ENCODE assay signal across 9 mouse cellular contexts in the genomic region with DNA sequence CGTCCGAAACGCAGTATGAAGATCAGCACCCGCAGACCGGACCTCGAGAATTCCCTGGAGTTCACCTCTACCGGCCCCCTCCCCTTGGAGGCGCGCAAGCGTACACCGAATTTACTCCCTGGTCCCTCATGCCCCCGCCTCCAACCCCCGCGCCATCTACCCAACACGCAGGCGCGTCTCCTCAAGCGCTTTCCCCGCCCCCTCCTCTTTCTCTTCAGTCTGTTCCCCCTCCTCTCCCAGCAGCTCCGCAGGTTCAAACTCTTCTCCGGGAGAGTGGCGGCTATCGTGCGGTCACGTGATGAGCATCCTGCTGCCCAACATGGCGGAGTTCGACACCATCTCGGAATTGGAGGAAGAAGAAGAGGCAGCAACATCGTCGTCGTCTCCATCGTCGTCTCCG. TPM values are rescaled to one million over a fixed set of nuclear protein-coding genes. Genes with fewer than 3 reads are reported as not detected.
A peak's percentile ranks its signal among the peaks of the same experiment; 100 is the strongest.
DNase-seq lines count a peak whose midpoint lies in the region; ATAC-seq and TF ChIP-seq lines count a peak whose summit lies in the region.
"Had no signal": no experiment of that assay in that cellular context is flagged by ENCODE, and none has a peak within 500 bp of the region (broad histone marks: within the 10 kb centered on the region; RNA-seq: fewer than 3 reads in every experiment).

Chic1 (plus strand) TSS at position 190 of the 400 bp plus-strand sequence.

- no peaks in the 10 kb centered on the region for H3K4me1 ChIP-seq in embryonic fibroblast, embryonic 13.5 days (ENCODE audit: control insufficient read depth, insufficient read depth, low read length)
- no peaks in the 10 kb centered on the region for H3K4me1 ChIP-seq in heart, embryonic 14.5 days (ENCODE audit: control insufficient read depth in 2 of 2, insufficient read depth in 2 of 2, low read length in 2 of 2)
- H3K4me1 ChIP-seq in liver, embryonic 11.5 days (replicated peaks; ENCODE audit: control insufficient read depth, insufficient read depth, low read length): no peaks in the 10 kb centered on the region
- no peaks in the 10 kb centered on the region for H3K4me1 ChIP-seq in neural tube, embryonic 12.5 days

- no peaks in the 10 kb centered on the region for H3K9me3 ChIP-seq in heart, embryonic 14.5 days (ENCODE audit: control insufficient read depth, low read length)
- H3K9me3 ChIP-seq in liver, embryonic 11.5 days (ENCODE audit: control insufficient read depth, low read length): no peaks in the 10 kb centered on the region
- no peaks in the 10 kb centered on the region for H3K9me3 ChIP-seq in neural tube, embryonic 12.5 days

- H3K27ac ChIP-seq in embryonic fibroblast, embryonic 13.5 days (ENCODE audit: insufficient read depth, low read length): no peak within 1 kb of the TSS
- no peak within 1 kb of the TSS for H3K27ac ChIP-seq in heart, embryonic 14.5 days (replicated peaks in 1 of 2; ENCODE audit: control insufficient read depth in 1 of 2, insufficient read depth in 1 of 2, low read depth in 2 of 2, low read length in 2 of 2)
- no peak within 1 kb of the TSS for H3K27ac ChIP-seq in liver, embryonic 11.5 days (ENCODE audit: low read depth, low read length)
- no peak within 1 kb of the TSS for H3K27ac ChIP-seq in neural tube, embryonic 12.5 days

- no peaks in the 10 kb centered on the region for H3K36me3 ChIP-seq in heart, embryonic 14.5 days (ENCODE audit: control insufficient read depth, insufficient read depth, low read length)
- H3K36me3 ChIP-seq in liver, embryonic 11.5 days (ENCODE audit: control insufficient read depth, insufficient read depth, low read length): no peaks in the 10 kb centered on the region
- no peaks in the 10 kb centered on the region for H3K36me3 ChIP-seq in neural tube, embryonic 12.5 days

- H3K4me3 ChIP-seq in embryonic fibroblast, embryonic 13.5 days (ENCODE audit: insufficient read depth, low read length): peak within 1 kb of the TSS; percentile 96
- peak within 1 kb of the TSS; percentile 60 to 95 for H3K4me3 ChIP-seq in heart, embryonic 14.5 days (ENCODE audit: control insufficient read depth in 1 of 2, insufficient read depth in 1 of 2, low read depth in 1 of 2, low read length in 2 of 2)
- peak within 1 kb of the TSS; percentile 57 for H3K4me3 ChIP-seq in liver, embryonic 11.5 days (ENCODE audit: low read depth, low read length)
- peak within 1 kb of the TSS; percentile 53 for H3K4me3 ChIP-seq in neural tube, embryonic 12.5 days

- TF ChIP-seq CTCF in embryonic fibroblast, embryonic 13.5 days (IDR thresholded peaks at IDR 0.05; ENCODE audit: borderline replicate concordance, insufficient read depth, low read length): no peak

- 17% methylated on average over 31 of the region's 34 CpGs for WGBS in heart, embryonic 14.5 days
- WGBS in liver, embryonic 11.5 days: 8% methylated on average over 34 of the region's 34 CpGs
- 16% methylated on average over 34 of the region's 34 CpGs for WGBS in neural tube, embryonic 12.5 days

- peak within 1 kb of the TSS; percentile 65 for H3K4me2 ChIP-seq in heart, embryonic 14.5 days (ENCODE audit: low read length)
- peak within 1 kb of the TSS; percentile 69 for H3K4me2 ChIP-seq in liver, embryonic 11.5 days
- peak within 1 kb of the TSS; percentile 56 for H3K4me2 ChIP-seq in neural tube, embryonic 12.5 days (replicated peaks)

- peak within 1 kb of the TSS; percentile 71 for H3K9ac ChIP-seq in heart, embryonic 14.5 days (ENCODE audit: low read length)
- peak within 1 kb of the TSS; percentile 25; the same call in 1 of the 2 replicates for H3K9ac ChIP-seq in liver, embryonic 11.5 days (ENCODE audit: low read depth, low read length)
- peak within 1 kb of the TSS; percentile 65 for H3K9ac ChIP-seq in neural tube, embryonic 12.5 days

- peak; percentile 59 for DNase-seq in 3T3-L1 (ENCODE audit: low read depth, low spot score)
- DNase-seq in adrenal gland, postnatal 4 days (ENCODE audit: low spot score in 2 of 2): peak; percentile 33 to 37
- DNase-seq in kidney, postnatal 10 days: peak; percentile 88
- DNase-seq in liver, embryonic 11.5 days (ENCODE audit: low spot score): peak; percentile 58
- peak; percentile 85 for DNase-seq in testis, postnatal 10 days (ENCODE audit: low spot score)

- ATAC-seq in heart, embryonic 14.5 days (ENCODE audit: insufficient number of reproducible peaks, insufficient read depth, low FRiP score, low read depth): peak; percentile 85; the same call in 1 of the 2 replicates
- ATAC-seq in liver, embryonic 11.5 days (replicated peaks; ENCODE audit: low FRiP score): no peak; the same call in 1 of the 2 replicates
- peak; percentile 95 for ATAC-seq in neural tube, embryonic 12.5 days (ENCODE audit: low FRiP score, low read depth)

- TF ChIP-seq POLR2A in embryonic fibroblast, embryonic 13.5 days (IDR thresholded peaks at IDR 0.05; ENCODE audit: low read depth, low read length): peak; percentile 64

- peaks cover 42% of the 10 kb centered on the region for H3K27me3 ChIP-seq in heart, embryonic 14.5 days (ENCODE audit: control insufficient read depth, insufficient read depth, low read length)
- peaks cover 37% of the 10 kb centered on the region for H3K27me3 ChIP-seq in liver, embryonic 11.5 days (replicated peaks; ENCODE audit: control insufficient read depth, insufficient read depth, low read length)
- peaks cover 13% of the 10 kb centered on the region for H3K27me3 ChIP-seq in neural tube, embryonic 12.5 days (replicated peaks)

RNA-seq across cellular contexts. Expression of gene Chic1, which starts in this region (rescaled TPM):
- 1 to 10 TPM; 6.7 to 7.3 TPM for total RNA-seq in adrenal gland, postnatal 4 days (2021)
- 3.7 and 3.8 TPM in 2 replicates for polyA plus RNA-seq in embryonic fibroblast, embryonic 13.5 days (2011; ENCODE audit: insufficient read length, low read depth, missing spikeins)
- polyA plus RNA-seq in heart, embryonic 14.5 days (2014; fragmentation: Nextera tagmentation; extraction: Ambion mirVana): 2.8 and 3.1 TPM in 2 replicates
- 1.3 and 1.6 TPM in 2 replicates for polyA plus RNA-seq in liver, embryonic 11.5 days (2014; fragmentation: Nextera tagmentation; extraction: Ambion mirVana)
- polyA plus RNA-seq in neural tube, embryonic 12.5 days (2016; fragmentation: Nextera tagmentation; extraction: Ambion mirVana): 7.4 and 7.5 TPM in 2 replicates
- total RNA-seq: MEL had no signal

Comparison
In these comparisons a context has a peak if more than half of its experiments do, and no peak if none do; other contexts are left out.
1. DNase-seq: peak in every context shown above with its lines; median percentile 88 in kidney, postnatal 10 days; 85 in testis, postnatal 10 days; 59 in 3T3-L1; 58 in liver, embryonic 11.5 days; 35 in adrenal gland, postnatal 4 days.